Mouse (Mus musculus): ENCODE data around the gene Gm6460.
"Not testable (repeated sequence)": the region's sequence is repeated elsewhere in the genome, so short reads cannot be mapped to it uniquely, and the experiment has no call there.

Gm6460 gene

DNA sequence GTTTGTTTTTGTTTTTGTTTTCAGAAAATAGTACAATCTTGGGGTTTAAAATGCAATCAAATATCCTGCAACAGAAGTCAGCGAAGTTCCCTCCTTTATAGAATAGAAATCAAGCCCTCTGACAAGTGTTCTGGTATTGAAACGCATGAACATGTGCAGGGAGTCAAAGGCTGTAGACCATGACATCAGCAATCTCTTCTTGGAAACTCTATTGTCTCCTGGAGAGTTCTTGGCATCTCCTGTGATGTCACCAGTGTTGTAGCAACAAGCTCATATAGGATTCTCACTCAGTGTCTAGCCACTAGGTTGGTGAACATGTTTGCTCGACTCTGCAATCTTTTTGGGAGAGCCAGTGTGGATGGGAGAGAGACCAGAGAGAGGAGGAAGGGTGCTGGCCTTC, at the start of gene Gm6460:
Gene Gm6460, plus strand, starts transcription at position 301 of the 400 bp plus-strand sequence.
- DNase-seq (ENCODE audit: low read depth, low spot score), result not testable (repeated sequence)
